ENCODE assay signal across 11 mouse cellular contexts in the genomic region with DNA sequence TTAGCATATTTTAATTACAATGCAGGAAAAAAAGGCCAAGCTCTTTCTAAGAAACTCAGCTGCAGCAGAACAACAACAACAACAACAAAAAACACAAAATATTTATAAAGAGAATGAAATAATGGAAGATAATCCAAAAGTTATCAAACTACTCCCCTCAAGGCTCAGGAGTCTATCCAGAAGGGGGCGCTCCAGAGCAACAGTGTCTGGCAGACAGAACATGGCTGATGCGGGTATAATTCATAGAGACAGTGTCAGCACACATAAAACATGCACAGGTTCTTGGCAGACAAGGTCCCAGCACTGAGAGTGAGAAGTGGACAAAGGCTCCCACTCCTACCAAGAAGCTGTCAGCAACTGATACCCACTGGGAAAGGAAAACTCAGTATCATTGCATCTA.
DNase-seq lines count a peak whose midpoint lies in the region; ATAC-seq and TF ChIP-seq lines count a peak whose summit lies in the region.
"Had no signal": no experiment of that assay in that cellular context is flagged by ENCODE, and none has a peak within 500 bp of the region (broad histone marks: within the 10 kb centered on the region; RNA-seq: fewer than 3 reads in every experiment).

No protein-coding gene starts in this region.

- no peak overlapping the region for H3K27ac ChIP-seq in intestine, postnatal 0 days (ENCODE audit: low read depth, low read length)
- H3K27ac ChIP-seq in intestine, embryonic 16.5 days (ENCODE audit: low read length) = no peak overlapping the region
- no peak overlapping the region for H3K27ac ChIP-seq in midbrain, postnatal 0 days (ENCODE audit: low read depth, low read length)
- H3K27ac ChIP-seq in midbrain, embryonic 13.5 days = no peak overlapping the region
- H3K27ac ChIP-seq in heart, embryonic 11.5 days (ENCODE audit: low read depth, low read length) = no peak overlapping the region
- H3K27ac ChIP-seq: heart, embryonic 13.5 days; intestine, embryonic 15.5 days; liver, embryonic 15.5 days had no signal

- in situ Hi-C loops in Patski (cut with MboI; ENCODE audit: low pct_unique_long_range_greater_than_20kb) = no loop called here

- H3K9ac ChIP-seq in intestine, postnatal 0 days (ENCODE audit: low read depth, low read length) = no peak overlapping the region
- H3K9ac ChIP-seq in intestine, embryonic 16.5 days (ENCODE audit: low read depth, low read length) = no peak overlapping the region
- no peak overlapping the region for H3K9ac ChIP-seq in midbrain, postnatal 0 days (replicated peaks; ENCODE audit: low read length, poor library complexity, severe bottlenecking)
- H3K9ac ChIP-seq in midbrain, embryonic 13.5 days (replicated peaks) = no peak overlapping the region
- no peak overlapping the region for H3K9ac ChIP-seq in heart, embryonic 11.5 days (ENCODE audit: low read depth, low read length)
- H3K9ac ChIP-seq: heart, embryonic 13.5 days; intestine, embryonic 15.5 days; liver, embryonic 15.5 days had no signal

- no peaks in the 10 kb centered on the region for H3K27me3 ChIP-seq in intestine, postnatal 0 days (replicated peaks; ENCODE audit: control insufficient read depth, insufficient read depth, low read length)
- no peaks in the 10 kb centered on the region for H3K27me3 ChIP-seq in intestine, embryonic 16.5 days (replicated peaks; ENCODE audit: control insufficient read depth, insufficient read depth, low read length)
- no peaks in the 10 kb centered on the region for H3K27me3 ChIP-seq in midbrain, postnatal 0 days (ENCODE audit: insufficient read depth, low read length)
- H3K27me3 ChIP-seq in midbrain, embryonic 13.5 days = no peaks in the 10 kb centered on the region
- peaks cover 4% of the 10 kb centered on the region for H3K27me3 ChIP-seq in Patski
- H3K27me3 ChIP-seq in heart, embryonic 11.5 days (ENCODE audit: control insufficient read depth, insufficient read depth, low read length) = no peaks in the 10 kb centered on the region
- H3K27me3 ChIP-seq: heart, embryonic 13.5 days; intestine, embryonic 15.5 days; liver, embryonic 15.5 days had no signal

- 56% methylated on average over 2 of the region's 2 CpGs for WGBS in intestine, postnatal 0 days
- WGBS in intestine, embryonic 16.5 days = 58% methylated on average over 2 of the region's 2 CpGs
- 63% methylated on average over 2 of the region's 2 CpGs for WGBS in midbrain, postnatal 0 days
- 62% methylated on average over 2 of the region's 2 CpGs for WGBS in midbrain, embryonic 13.5 days
- 51% methylated on average over 2 of the region's 2 CpGs for WGBS in heart, embryonic 11.5 days (ENCODE audit: insufficient replicate concordance)

- H3K4me3 ChIP-seq in intestine, postnatal 0 days (ENCODE audit: low read depth, low read length) = no peak overlapping the region
- H3K4me3 ChIP-seq in intestine, embryonic 16.5 days (ENCODE audit: low read length) = no peak overlapping the region
- H3K4me3 ChIP-seq in midbrain, postnatal 0 days (ENCODE audit: low read depth, low read length) = no peak overlapping the region
- H3K4me3 ChIP-seq in midbrain, embryonic 13.5 days (replicated peaks) = no peak overlapping the region
- no peak overlapping the region for H3K4me3 ChIP-seq in heart, embryonic 11.5 days (ENCODE audit: low read depth, low read length)
- H3K4me3 ChIP-seq: heart, embryonic 13.5 days; intestine, embryonic 15.5 days; liver, embryonic 15.5 days had no signal

- peak; percentile 17; the same call in 1 of the 2 replicates for TF ChIP-seq CTCF in intestine, postnatal 0 days (IDR thresholded peaks at IDR 0.05; ENCODE audit: low read depth)
- peak; percentile 30; the same call in 1 of the 2 replicates for TF ChIP-seq CTCF in midbrain, postnatal 0 days (IDR thresholded peaks at IDR 0.05)
- peak; percentile 39 for TF ChIP-seq CTCF in Patski (IDR thresholded peaks at IDR 0.05)

- POLR2A ChIA-PET in Patski (lab: Charles Lee) = no interaction called here

- H3K9me3 ChIP-seq in intestine, postnatal 0 days (ENCODE audit: control insufficient read depth) = no peaks in the 10 kb centered on the region
- no peaks in the 10 kb centered on the region for H3K9me3 ChIP-seq in intestine, embryonic 16.5 days (ENCODE audit: control insufficient read depth, low read length)
- H3K9me3 ChIP-seq in midbrain, postnatal 0 days (ENCODE audit: low read length) = no peaks in the 10 kb centered on the region
- no peaks in the 10 kb centered on the region for H3K9me3 ChIP-seq in midbrain, embryonic 13.5 days
- no peaks in the 10 kb centered on the region for H3K9me3 ChIP-seq in heart, embryonic 11.5 days (replicated peaks; ENCODE audit: control insufficient read depth, low read length)
- H3K9me3 ChIP-seq: intestine, embryonic 15.5 days; liver, embryonic 15.5 days had no signal

- DNase-seq in midbrain, postnatal 0 days (ENCODE audit: low spot score) = peak; percentile 1
- DNase-seq in Patski (ENCODE audit: low read depth, low spot score) = no peak
- peak; percentile 1 for DNase-seq in induced T-regulatory cell, adult 2 months (ENCODE audit: low read depth)

- no peak overlapping the region for H3K4me2 ChIP-seq in intestine, postnatal 0 days (replicated peaks; ENCODE audit: low read depth)
- H3K4me2 ChIP-seq in intestine, embryonic 16.5 days (ENCODE audit: low read depth, low read length) = no peak overlapping the region
- no peak overlapping the region for H3K4me2 ChIP-seq in midbrain, postnatal 0 days (ENCODE audit: low read depth, low read length, poor library complexity, severe bottlenecking)
- H3K4me2 ChIP-seq in midbrain, embryonic 13.5 days (replicated peaks) = no peak overlapping the region
- H3K4me2 ChIP-seq in heart, embryonic 11.5 days = no peak overlapping the region
- H3K4me2 ChIP-seq: heart, embryonic 13.5 days; intestine, embryonic 15.5 days; liver, embryonic 15.5 days; midbrain, embryonic 11.5 days had no signal

- no peaks in the 10 kb centered on the region for H3K36me3 ChIP-seq in intestine, postnatal 0 days (ENCODE audit: control insufficient read depth, insufficient read depth)
- H3K36me3 ChIP-seq in intestine, embryonic 16.5 days (ENCODE audit: control insufficient read depth, insufficient read depth, low read length) = no peaks in the 10 kb centered on the region
- H3K36me3 ChIP-seq in midbrain, postnatal 0 days (ENCODE audit: insufficient read depth, low read length) = no peaks in the 10 kb centered on the region
- H3K36me3 ChIP-seq in midbrain, embryonic 13.5 days = no peaks in the 10 kb centered on the region
- no peaks in the 10 kb centered on the region for H3K36me3 ChIP-seq in heart, embryonic 11.5 days (ENCODE audit: control insufficient read depth, insufficient read depth, low read length)
- H3K36me3 ChIP-seq: heart, embryonic 13.5 days; intestine, embryonic 15.5 days; liver, embryonic 15.5 days had no signal

- H3K4me1 ChIP-seq in intestine, postnatal 0 days (replicated peaks; ENCODE audit: control insufficient read depth, insufficient read depth, low read length) = no peaks in the 10 kb centered on the region
- H3K4me1 ChIP-seq in intestine, embryonic 16.5 days (ENCODE audit: control insufficient read depth, insufficient read depth, low read length) = no peaks in the 10 kb centered on the region
- 0 out of 2 replicates have a peak, but pooled peaks cover 3% of the 10 kb centered on the region for H3K4me1 ChIP-seq in midbrain, postnatal 0 days (ENCODE audit: insufficient read depth, low read length)
- H3K4me1 ChIP-seq in midbrain, embryonic 13.5 days (replicated peaks) = 0 out of 2 replicates have a peak, but pooled peaks cover 7% of the 10 kb centered on the region
- H3K4me1 ChIP-seq in heart, embryonic 11.5 days (ENCODE audit: control insufficient read depth, insufficient read depth, low read length) = no peaks in the 10 kb centered on the region
- H3K4me1 ChIP-seq: heart, embryonic 13.5 days; intestine, embryonic 15.5 days; liver, embryonic 15.5 days had no signal

- no peak for ATAC-seq in intestine, postnatal 0 days
- no peak for ATAC-seq in intestine, embryonic 16.5 days
- no peak for ATAC-seq in midbrain, postnatal 0 days (ENCODE audit: low FRiP score)
- no peak for ATAC-seq in midbrain, embryonic 13.5 days
- ATAC-seq in Patski = no peak
- ATAC-seq in heart, embryonic 11.5 days (replicated peaks; ENCODE audit: insufficient number of reproducible peaks, low FRiP score, low TSS enrichment) = no peak
- ATAC-seq: intestine, embryonic 15.5 days had no signal

- CTCF ChIA-PET in Patski (lab: Charles Lee) = no interaction called here
